Comparison of ENCODE assay signal across 7 mouse cellular contexts in the genomic region with DNA sequence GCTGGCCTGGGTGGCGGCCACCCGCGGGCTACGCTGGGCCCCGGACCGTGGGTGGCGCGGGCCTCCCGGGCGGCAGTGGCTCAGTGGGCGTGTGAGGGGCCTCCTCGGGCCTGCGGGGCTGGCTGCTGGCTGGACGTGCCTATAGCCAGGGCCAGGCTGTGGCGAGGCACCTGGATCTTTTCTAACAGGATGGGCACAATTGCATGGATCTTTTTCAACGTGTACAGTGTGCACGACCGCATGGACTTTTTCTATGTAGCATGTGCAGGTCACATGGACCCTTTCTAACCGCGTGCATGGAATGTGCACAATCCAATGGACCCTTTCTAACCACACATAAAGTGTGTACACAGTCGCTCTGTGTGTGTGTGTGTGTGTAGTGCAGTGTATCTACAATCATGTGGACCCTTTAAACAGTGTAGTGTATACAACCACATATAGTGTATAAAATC. TPM values are rescaled to one million over a fixed set of nuclear protein-coding genes. Genes with fewer than 3 reads are reported as not detected.
A peak's percentile ranks its signal among the peaks of the same experiment; 100 is the strongest.
DNase-seq lines count a peak whose midpoint lies in the region; ATAC-seq and TF ChIP-seq lines count a peak whose summit lies in the region.

No protein-coding gene starts in this region.

- peak overlapping the region; percentile 88 for H3K9ac ChIP-seq in hindbrain, embryonic 11.5 days (ENCODE audit: low read depth, low read length)
- peak overlapping the region; percentile 89 for H3K9ac ChIP-seq in midbrain, embryonic 12.5 days (replicated peaks)

- H3K4me1 ChIP-seq in lung, adult 2 months (ENCODE audit: control insufficient read depth, insufficient read depth, low read length): peaks cover 4% of the 10 kb centered on the region
- no peaks in the 10 kb centered on the region; the same call in 1 of the 2 replicates for H3K4me1 ChIP-seq in hindbrain, embryonic 11.5 days (replicated peaks; ENCODE audit: control insufficient read depth, insufficient read depth, low read length)
- H3K4me1 ChIP-seq in midbrain, embryonic 12.5 days: peaks cover 21% of the 10 kb centered on the region

- no peaks in the 10 kb centered on the region; the same call in 1 of the 2 replicates for H3K27me3 ChIP-seq in hindbrain, embryonic 11.5 days (ENCODE audit: control insufficient read depth, insufficient read depth, low read length)
- peaks cover 25% of the 10 kb centered on the region for H3K27me3 ChIP-seq in midbrain, embryonic 12.5 days

- H3K9me3 ChIP-seq in hindbrain, embryonic 11.5 days (ENCODE audit: control insufficient read depth, low read length): no peaks in the 10 kb centered on the region
- H3K9me3 ChIP-seq in midbrain, embryonic 12.5 days: no peaks in the 10 kb centered on the region

- DNase-seq in lung, adult 2 months: no peak
- no peak for DNase-seq in lung, postnatal 10 days
- DNase-seq in brain, embryonic 14.5 days (ENCODE audit: low read depth): peak; percentile 66
- peak; percentile 59 for DNase-seq in hindbrain, embryonic 11.5 days (ENCODE audit: low spot score)
- no peak for DNase-seq in thymus, postnatal 25 days
- no peak for DNase-seq in kidney, postnatal 36 days

- TF ChIP-seq CTCF in lung, adult 2 months (IDR thresholded peaks at IDR 0.05; ENCODE audit: insufficient read depth, low read length): no peak
- no peak for TF ChIP-seq CTCF in brain, embryonic 14.5 days (IDR thresholded peaks at IDR 0.05; ENCODE audit: borderline replicate concordance, extremely low read depth, insufficient read depth, insufficient read length)

- peak overlapping the region; percentile 66 for H3K4me2 ChIP-seq in hindbrain, embryonic 11.5 days (replicated peaks; ENCODE audit: low read depth, low read length)
- H3K4me2 ChIP-seq in midbrain, embryonic 12.5 days (replicated peaks): peak overlapping the region; percentile 81

- 3% methylated on average over 21 of the region's 21 CpGs for WGBS in lung, adult 2 months
- 8% methylated on average over 14 of the region's 21 CpGs for WGBS in hindbrain, embryonic 11.5 days
- 4% methylated on average over 21 of the region's 21 CpGs for WGBS in midbrain, embryonic 12.5 days

- no peak for TF ChIP-seq POLR2A in lung, adult 2 months (IDR thresholded peaks at IDR 0.05; ENCODE audit: borderline replicate concordance, extremely low read depth, low read depth, low read length)
- TF ChIP-seq POLR2A in brain, embryonic 14.5 days (IDR thresholded peaks at IDR 0.05; ENCODE audit: borderline replicate concordance, extremely low read depth, insufficient read depth, insufficient read length, poor library complexity, severe bottlenecking): no peak

- H3K27ac ChIP-seq in hindbrain, embryonic 11.5 days (ENCODE audit: low read depth, low read length): peak overlapping the region; percentile 79
- H3K27ac ChIP-seq in midbrain, embryonic 12.5 days (replicated peaks): peak overlapping the region; percentile 86

- H3K4me3 ChIP-seq in lung, adult 2 months (replicated peaks; ENCODE audit: extremely low read depth, low read depth, low read length): peak overlapping the region; percentile 68
- H3K4me3 ChIP-seq in hindbrain, embryonic 11.5 days (ENCODE audit: low read depth, low read length): peak overlapping the region; percentile 74
- peak overlapping the region; percentile 77 for H3K4me3 ChIP-seq in midbrain, embryonic 12.5 days

- H3K36me3 ChIP-seq in hindbrain, embryonic 11.5 days (ENCODE audit: control insufficient read depth, insufficient read depth, low read length): no peaks in the 10 kb centered on the region
- no peaks in the 10 kb centered on the region for H3K36me3 ChIP-seq in midbrain, embryonic 12.5 days

- peak; percentile 86 for ATAC-seq in hindbrain, embryonic 11.5 days (ENCODE audit: low FRiP score)
- peak; percentile 82 for ATAC-seq in midbrain, embryonic 12.5 days (ENCODE audit: low FRiP score, low read depth)

RNA-seq across cellular contexts. Expression of a gene that starts 0.5 kb away (rescaled TPM):
- 3.0 and 3.8 TPM in 2 replicates for polyA plus RNA-seq in lung, adult 2 months (2012; rRNA removed)
- polyA plus RNA-seq in brain, embryonic 14.5 days (2012; rRNA removed): 3.0 and 7.7 TPM in 2 replicates
- polyA plus RNA-seq in hindbrain, embryonic 11.5 days (2014; fragmentation: Nextera tagmentation; extraction: Ambion mirVana): 5.9 and 6.9 TPM in 2 replicates
- polyA plus RNA-seq in midbrain, embryonic 12.5 days (2016; fragmentation: Nextera tagmentation; extraction: Ambion mirVana): 11.1 and 11.3 TPM in 2 replicates

RNA-seq across cellular contexts. Expression of a gene that starts 45.0 kb away (rescaled TPM):
- 10.0 and 23.5 TPM in 2 replicates for polyA plus RNA-seq in lung, adult 2 months (2012; rRNA removed)
- 8.8 and 9.5 TPM in 2 replicates for polyA plus RNA-seq in brain, embryonic 14.5 days (2012; rRNA removed)
- polyA plus RNA-seq in hindbrain, embryonic 11.5 days (2014; fragmentation: Nextera tagmentation; extraction: Ambion mirVana): 9.8 and 10.3 TPM in 2 replicates
- polyA plus RNA-seq in midbrain, embryonic 12.5 days (2016; fragmentation: Nextera tagmentation; extraction: Ambion mirVana): 9.5 and 9.7 TPM in 2 replicates

Comparison
In these comparisons a context has a peak if more than half of its experiments do, and no peak if none do; other contexts are left out.
1. DNase-seq: peak in brain, embryonic 14.5 days (single experiment) and hindbrain, embryonic 11.5 days (single experiment); none in lung, adult 2 months (single experiment), lung, postnatal 10 days (single experiment), thymus, postnatal 25 days (single experiment) and kidney, postnatal 36 days (0 of 2).
2. Peak in every context shown above with its lines, with median percentiles within 50 percentile points of each other: H3K4me3 ChIP-seq.